Mouse (Mus musculus): Measurements from ENCODE around the gene Zfp52.

The Zfp52 gene

DNA sequence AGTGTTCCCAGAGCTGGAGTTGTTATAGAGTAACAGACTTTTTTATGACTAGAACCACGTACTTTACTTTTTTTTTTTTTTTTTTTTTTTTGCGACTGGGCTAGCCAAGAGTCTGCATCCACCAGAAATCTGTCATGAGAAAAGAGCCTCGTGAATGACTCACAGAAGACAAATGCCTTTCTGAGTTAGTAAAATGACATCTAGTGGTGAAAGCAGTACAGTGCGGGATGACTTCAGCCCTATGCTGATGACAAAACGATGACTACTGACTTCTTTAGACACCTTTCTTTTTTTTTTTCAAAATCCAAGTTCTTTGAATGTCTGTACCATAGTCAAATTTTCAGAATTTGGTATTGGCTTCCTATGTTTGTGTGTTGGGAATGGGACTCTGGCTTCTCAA is 30.9 kb downstream of the Zfp52 start:
- peak; percentile 35 to 52 for DNase-seq

DNA sequence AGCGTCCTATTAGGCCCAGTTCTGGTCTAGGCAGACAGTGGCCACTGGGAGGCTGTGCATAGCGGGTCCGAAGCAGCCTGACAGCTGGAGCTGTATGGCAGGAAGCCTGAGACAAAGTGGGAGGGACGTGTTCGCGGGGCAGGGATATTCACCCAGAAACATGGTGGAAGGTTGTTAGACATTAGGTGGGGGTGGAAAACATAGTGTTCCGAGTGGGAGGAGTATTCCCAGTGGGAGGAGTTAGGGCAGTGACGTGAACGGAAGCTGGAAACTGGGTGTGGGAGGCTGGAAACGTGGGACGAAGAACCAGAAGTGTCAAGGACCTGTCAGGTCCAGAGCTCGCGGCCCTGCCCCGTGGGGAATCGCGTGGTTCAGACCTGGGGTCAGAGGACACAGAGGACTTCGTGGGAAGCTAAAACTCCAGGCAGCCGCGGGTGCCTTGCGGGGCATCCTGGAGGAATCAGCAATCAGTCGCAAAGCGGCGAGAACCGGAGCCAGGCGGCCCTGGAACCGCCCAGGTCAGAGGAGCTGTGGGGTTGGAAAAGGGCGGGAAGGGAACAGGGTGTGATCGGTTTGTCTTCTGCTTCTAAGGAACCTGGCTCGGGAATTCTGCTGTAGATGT is 31.5 kb downstream of the Zfp52 start, which contains the start of gene Zfp948:
Gene Zfp948, plus strand, starts transcription at position 281 of the 622 bp plus-strand sequence.
- peak; percentile 41 to 45 for DNase-seq

DNA sequence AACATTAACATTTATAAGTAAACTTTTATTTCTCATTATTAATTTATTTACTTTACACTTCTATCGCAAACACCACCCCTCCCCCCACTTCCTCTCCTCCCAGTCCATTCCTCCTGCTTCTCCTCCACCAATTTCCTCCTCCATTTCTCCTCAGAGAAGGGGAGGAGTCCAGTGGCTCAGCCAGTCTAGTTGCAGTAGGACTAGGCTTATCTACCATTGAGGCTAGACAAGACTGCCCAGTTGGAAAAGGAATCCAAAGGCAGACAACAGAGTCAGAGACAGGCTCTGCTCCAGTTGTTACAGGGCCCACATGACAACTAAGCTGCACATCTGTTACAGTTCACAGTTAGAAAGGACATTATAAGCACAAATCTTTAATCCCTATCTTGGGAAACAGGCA is 32.4 kb downstream of the Zfp52 start:
- DNase-seq = peak in 1 of 2 experiments; percentile 1

DNA sequence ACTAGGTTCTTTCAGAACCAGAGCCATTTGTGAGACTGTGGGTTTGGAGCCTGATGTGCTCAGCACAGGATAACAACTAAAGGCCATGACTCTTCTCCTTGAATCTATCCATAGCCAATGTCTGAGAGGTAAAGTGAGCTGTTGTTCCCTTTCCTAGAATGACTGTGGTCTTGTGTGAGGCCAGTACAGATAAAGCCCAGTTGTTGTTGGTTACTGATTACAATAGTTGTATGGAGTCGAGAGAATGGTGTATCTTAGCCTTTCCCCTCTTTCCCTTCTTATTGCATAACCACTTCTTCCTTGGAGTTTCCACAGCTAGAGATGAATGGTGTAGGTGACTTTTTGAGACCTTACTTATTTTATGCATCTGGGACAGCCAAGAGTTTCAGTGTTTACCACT is 43.7 kb downstream of the Zfp52 start:
- no peak for DNase-seq

DNA sequence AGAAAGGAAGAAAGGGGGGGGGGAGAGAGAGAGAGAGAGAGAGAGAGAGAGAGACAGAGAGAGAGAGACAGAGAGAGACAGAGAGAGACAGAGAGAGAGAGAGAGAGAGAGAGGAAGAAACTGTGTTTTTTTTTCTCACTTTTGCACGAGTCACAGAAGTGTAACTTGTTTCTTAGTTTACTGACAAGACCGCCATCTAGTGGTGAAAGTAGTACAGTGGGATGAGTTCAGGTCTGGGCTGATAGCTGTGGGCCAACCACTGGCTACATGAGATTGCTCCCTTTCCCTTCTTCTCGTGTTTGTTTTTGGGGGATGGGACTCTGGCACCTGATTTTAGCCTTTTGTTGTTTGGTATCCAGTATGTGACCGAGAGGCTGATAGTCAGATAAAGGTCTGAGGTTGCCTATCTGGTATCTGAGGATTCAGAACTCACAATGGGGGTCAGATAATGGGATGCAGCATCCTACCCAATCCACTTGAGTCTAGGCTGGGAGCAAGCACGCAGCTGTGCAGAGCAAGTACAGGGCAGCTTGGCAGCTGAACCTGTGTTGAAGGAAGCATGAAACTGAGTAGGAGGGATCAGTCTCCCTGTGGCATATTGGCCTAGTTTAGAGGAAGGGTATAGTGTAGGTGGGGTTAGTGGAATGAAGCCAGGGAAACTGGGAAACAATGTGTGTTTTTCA is 44.3 kb downstream of the Zfp52 start:
- peak; percentile 61 for DNase-seq

DNA sequence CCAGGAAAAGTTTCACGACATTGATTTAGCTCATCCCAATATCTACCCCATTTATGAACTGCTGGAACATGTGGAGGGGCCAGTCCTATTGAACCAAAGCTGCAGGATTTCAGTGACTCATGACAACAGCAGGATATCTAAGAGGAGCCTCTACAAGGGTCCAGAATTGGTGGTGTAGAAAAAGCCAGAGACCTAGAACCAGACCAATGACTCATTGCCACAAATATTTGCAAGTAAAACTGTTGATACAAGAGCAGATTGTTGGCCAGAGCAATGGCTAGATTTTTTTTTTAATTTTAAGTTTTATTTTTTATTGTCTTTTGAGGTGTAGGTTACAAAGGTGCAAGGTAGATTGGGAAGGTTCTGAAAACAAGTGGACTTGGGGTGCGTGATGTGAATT is 50.2 kb downstream of the Zfp52 start:
- no peak for DNase-seq

Measured in B cell, adult 2 months (primary cell).